Mouse (Mus musculus) testis, adult 2 months (tissue): ENCODE data around the gene Tmem176a. TPM values are rescaled to one million over a fixed set of nuclear protein-coding genes. Genes with fewer than 3 reads are reported as not detected.
"Not testable (repeated sequence)": the region's sequence is repeated elsewhere in the genome, so short reads cannot be mapped to it uniquely, and the experiment has no call there.

ENCODE experiments used
- H3K27ac ChIP-seq: fragments of 200-500 bp; 2 replicates; pipeline ENCODE4 v1.5.1; 2012; ENCODE audit warnings: low read depth, low read length; ENCODE audit not compliant: control insufficient read depth, insufficient read depth
- H3K27me3 ChIP-seq: fragments of 200-500 bp; 2 replicates; pipeline ENCODE4 v1.6.1; 2012; ENCODE audit warnings: mild to moderate bottlenecking, low read length, moderate library complexity; ENCODE audit not compliant: control insufficient read depth, insufficient read depth
- H3K36me3 ChIP-seq: fragments of 200-500 bp; 2 replicates; pipeline ENCODE4 v1.6.1; 2012; ENCODE audit warnings: mild to moderate bottlenecking, low read length; ENCODE audit not compliant: control insufficient read depth, insufficient read depth
- H3K4me1 ChIP-seq: fragments of 200-500 bp; 2 replicates; pipeline ENCODE4 v1.6.1; 2012; ENCODE audit warnings: low read length; ENCODE audit not compliant: control insufficient read depth, insufficient read depth
- H3K4me3 ChIP-seq: fragments of 200-500 bp; 2 replicates; pipeline ENCODE4 v1.5.1; 2012; ENCODE audit warnings: low read depth, mild to moderate bottlenecking, low read length, moderate library complexity, mixed read lengths; ENCODE audit not compliant: control insufficient read depth
- CTCF ChIP-seq: fragments of 200-500 bp; IDR thresholded peaks from 2 replicates; pipeline ENCODE4 v1.5.1; 2012; ENCODE audit warnings: low read depth, mild to moderate bottlenecking, inconsistent platforms, low read length, moderate library complexity; ENCODE audit not compliant: control insufficient read depth, insufficient read depth, insufficient replicate concordance
- POLR2A ChIP-seq: fragments of 200-500 bp; IDR thresholded peaks from 2 replicates; pipeline ENCODE4 v1.6.1; 2012; ENCODE audit warnings: low read depth, mild to moderate bottlenecking, inconsistent platforms, low read length, moderate library complexity; ENCODE audit not compliant: control insufficient read depth
- polyA plus RNA-seq: library from polyadenylated mRNA; depleted of rRNA; stranded (reverse); fragments of >200 nt; gene quantifications from 2 replicates; pipeline ENCODE4 v1.2.3, GENCODE M21; 2012

Tmem176a gene
- polyA plus RNA-seq, 1 experiment: 18.5 TPM

- Histone ChIP-seq H3K4me3 (no peak overlapping the region), H3K36me3 (no peaks in the 10 kb centered on the region), H3K27me3 (no peaks in the 10 kb centered on the region), H3K27ac (no peak overlapping the region), H3K4me1 (peaks cover 3% of the 10 kb centered on the region; the same call in 1 of the 2 replicates)
- TF ChIP-seq CTCF (no peak), POLR2A (no peak)
Observed at GRCm38 (mm10) chr6:48861616-48862280, 21.0 kb downstream of the Tmem176a start.

GRCm38 (mm10) chr6:48862816-48863215 is 22.1 kb downstream of the Tmem176a start:
- no peak for TF ChIP-seq POLR2A
- no peak for TF ChIP-seq CTCF

DNA sequence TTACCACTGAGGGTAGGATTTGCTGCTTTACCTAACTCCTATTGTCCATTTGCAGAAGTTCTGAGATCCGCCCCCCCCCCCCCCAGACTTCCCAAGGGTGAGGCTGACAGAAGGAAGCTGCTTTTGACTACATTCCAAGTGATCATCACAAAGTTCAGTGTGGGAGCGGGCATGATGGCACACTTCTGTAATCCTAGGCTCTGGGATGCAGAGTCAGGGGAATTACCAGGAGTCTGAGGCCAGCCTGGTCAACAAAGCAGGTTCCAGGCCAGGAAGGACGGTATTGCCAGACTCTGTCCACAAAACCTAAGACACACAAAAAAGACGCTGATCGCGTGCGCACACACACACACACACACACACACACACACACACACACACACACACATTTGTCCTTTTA is 22.8 kb downstream of the Tmem176a start:
- Histone ChIP-seq H3K4me3 (no peak overlapping the region), H3K27me3 (no peaks in the 10 kb centered on the region), H3K27ac (no peak overlapping the region), H3K4me1 (peaks cover 3% of the 10 kb centered on the region; the same call in 1 of the 2 replicates), H3K36me3 (no peaks in the 10 kb centered on the region)
- no peak for TF ChIP-seq CTCF
- no peak for TF ChIP-seq POLR2A

More at GRCm38 (mm10) chr6:48862816-48863215, 22.1 kb downstream of the Tmem176a start:
- H3K27ac ChIP-seq: no peak overlapping the region
- no peaks in the 10 kb centered on the region for H3K27me3 ChIP-seq
- no peak overlapping the region for H3K4me3 ChIP-seq
- peaks cover 3% of the 10 kb centered on the region; the same call in 1 of the 2 replicates for H3K4me1 ChIP-seq
- H3K36me3 ChIP-seq: no peaks in the 10 kb centered on the region

DNA sequence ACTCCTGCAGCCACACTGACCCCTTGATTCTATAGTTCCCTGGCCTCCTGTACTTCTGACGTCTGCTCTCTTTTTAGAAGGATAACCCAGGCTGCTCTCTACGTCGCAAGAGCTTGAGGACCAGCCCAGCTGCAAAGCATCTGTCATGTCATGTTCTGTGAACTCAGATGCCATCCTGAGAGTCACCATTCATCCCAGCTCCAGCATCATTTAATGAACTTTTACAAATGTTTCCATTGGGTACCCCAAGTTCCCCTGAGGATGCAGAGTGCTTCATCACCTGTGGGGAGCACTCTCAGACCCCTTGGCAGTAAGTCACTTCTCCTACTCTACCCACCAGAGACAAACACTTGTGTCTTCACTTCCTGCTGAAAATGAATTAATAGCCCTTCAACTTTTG is 23.5 kb downstream of the Tmem176a start:
- no peaks in the 10 kb centered on the region for H3K27me3 ChIP-seq
- no peak overlapping the region for H3K27ac ChIP-seq
- TF ChIP-seq CTCF: no peak
- no peak for TF ChIP-seq POLR2A
- no peak overlapping the region for H3K4me3 ChIP-seq
- H3K4me1 ChIP-seq: peaks cover 3% of the 10 kb centered on the region; the same call in 1 of the 2 replicates
- no peaks in the 10 kb centered on the region for H3K36me3 ChIP-seq

DNA sequence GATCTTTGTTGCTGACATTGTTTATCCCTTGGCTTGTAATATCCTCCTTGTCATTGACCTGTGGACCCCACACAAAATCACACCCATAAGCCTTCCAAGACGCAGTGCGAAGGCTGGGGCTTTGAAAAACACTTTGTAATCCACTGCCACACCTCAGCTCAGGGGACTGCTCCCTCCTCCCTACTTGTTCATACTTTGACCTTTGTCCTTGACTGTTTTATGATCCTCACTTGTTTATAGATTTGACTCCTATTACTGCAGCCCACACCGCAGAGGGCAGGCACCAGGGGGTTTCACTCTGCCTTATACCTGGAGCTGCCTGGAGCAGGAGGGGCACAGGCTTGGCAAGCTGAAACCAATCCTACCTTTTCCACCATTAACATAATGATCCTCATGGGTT is 24.0 kb downstream of the Tmem176a start:
- H3K4me3 ChIP-seq: no peak overlapping the region
- no peaks in the 10 kb centered on the region for H3K36me3 ChIP-seq
- peaks cover 3% of the 10 kb centered on the region; the same call in 1 of the 2 replicates for H3K4me1 ChIP-seq
- no peaks in the 10 kb centered on the region for H3K27me3 ChIP-seq
- TF ChIP-seq CTCF: no peak
- TF ChIP-seq POLR2A: no peak
- no peak overlapping the region for H3K27ac ChIP-seq

DNA sequence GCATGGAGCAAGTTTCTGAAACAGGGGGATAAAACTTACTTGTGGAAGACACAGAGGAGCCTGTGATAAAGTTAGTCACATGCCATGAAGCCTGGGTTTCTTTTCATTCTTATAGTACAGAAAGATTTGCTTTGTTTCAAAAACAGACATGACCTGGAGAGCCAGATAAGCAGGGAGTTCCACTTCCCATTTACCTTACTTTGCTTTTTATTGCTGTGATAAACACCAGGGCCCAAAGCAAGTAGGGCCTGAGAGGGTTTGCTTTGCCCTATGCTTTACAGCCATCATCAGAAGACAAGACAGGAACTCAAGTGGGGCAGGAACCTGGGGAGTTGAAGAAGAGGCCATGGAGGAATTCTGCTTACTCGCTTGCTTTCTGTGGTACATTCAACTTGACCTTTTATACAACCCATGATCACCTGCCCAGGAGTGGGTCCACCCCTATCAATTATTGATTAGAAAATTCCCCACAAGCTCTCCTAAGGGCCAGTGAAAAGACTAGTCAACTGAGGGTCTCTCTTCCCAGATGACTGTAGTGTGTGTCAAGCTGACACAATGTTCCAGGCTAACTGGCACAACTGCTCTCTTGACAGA is 24.5 kb downstream of the Tmem176a start:
- Histone ChIP-seq H3K27ac (no peak overlapping the region), H3K4me3 (no peak overlapping the region), H3K36me3 (no peaks in the 10 kb centered on the region), H3K27me3 (no peaks in the 10 kb centered on the region), H3K4me1 (peaks cover 3% of the 10 kb centered on the region; the same call in 1 of the 2 replicates)
- TF ChIP-seq POLR2A (no peak), CTCF (no peak)

- not testable (repeated sequence) for H3K4me1 ChIP-seq, H3K27ac ChIP-seq
Observed at GRCm38 (mm10) chr6:48866355-48866950, 25.7 kb downstream of the Tmem176a start.

More at GRCm38 (mm10) chr6:48866355-48866950, 25.7 kb downstream of the Tmem176a start:
- not testable (repeated sequence) for H3K4me3 ChIP-seq, H3K36me3 ChIP-seq, H3K27me3 ChIP-seq
